Mouse (Mus musculus): ENCODE data around the gene Cmtm4. TPM values are rescaled to one million over a fixed set of nuclear protein-coding genes. Genes with fewer than 3 reads are reported as not detected.

Gene Cmtm4
- polyA plus RNA-seq, 1 experiment from 2014 or later = 2.6 TPM

- Histone ChIP-seq H3K27me3 (no peaks in the 10 kb centered on the region), H3K27ac (no peak overlapping the region), H3K9me3 (replicated peaks) (no peaks in the 10 kb centered on the region), H3K9ac (no peak overlapping the region), H3K4me1 (peaks cover 35% of the 10 kb centered on the region), H3K4me3 (no peak overlapping the region), H3K4me2 (no peak overlapping the region), H3K36me3 (ENCODE audit: poor library complexity, severe bottlenecking) (no peaks in the 10 kb centered on the region)
- ATAC-seq = no peak
- WGBS = 91% methylated on average over 3 of the region's 3 CpGs
Measured at GRCm38 (mm10) chr8:104383977-104384376, 11.6 kb downstream of the Cmtm4 start.

- ATAC-seq = no peak
- Histone ChIP-seq H3K27me3 (no peaks in the 10 kb centered on the region), H3K9me3 (replicated peaks) (no peaks in the 10 kb centered on the region)
Measured at GRCm38 (mm10) chr8:104383296-104383695, 12.3 kb downstream of the Cmtm4 start.

GRCm38 (mm10) chr8:104380961-104381411 is 14.6 kb downstream of the Cmtm4 start:
- peaks cover 22% of the 10 kb centered on the region for H3K4me1 ChIP-seq
- 89% methylated on average over 5 of the region's 5 CpGs for WGBS
- no peaks in the 10 kb centered on the region for H3K36me3 ChIP-seq (ENCODE audit: poor library complexity, severe bottlenecking)
- H3K4me2 ChIP-seq = no peak overlapping the region
- H3K9ac ChIP-seq = no peak overlapping the region
- no peak overlapping the region for H3K4me3 ChIP-seq
- no peak overlapping the region for H3K27ac ChIP-seq
- no peaks in the 10 kb centered on the region for H3K27me3 ChIP-seq
- ATAC-seq = no peak
- H3K9me3 ChIP-seq (replicated peaks) = no peaks in the 10 kb centered on the region

More at GRCm38 (mm10) chr8:104383296-104383695, 12.3 kb downstream of the Cmtm4 start:
- Histone ChIP-seq H3K27ac (no peak overlapping the region), H3K4me1 (peaks cover 35% of the 10 kb centered on the region), H3K9ac (no peak overlapping the region), H3K4me2 (no peak overlapping the region), H3K36me3 (ENCODE audit: poor library complexity, severe bottlenecking) (no peaks in the 10 kb centered on the region), H3K4me3 (no peak overlapping the region)
- WGBS = 80% methylated on average over 2 of the region's 2 CpGs

GRCm38 (mm10) chr8:104380269-104380668 is 15.3 kb downstream of the Cmtm4 start:
- H3K9me3 ChIP-seq (replicated peaks) = no peaks in the 10 kb centered on the region
- no peaks in the 10 kb centered on the region for H3K27me3 ChIP-seq
- H3K4me1 ChIP-seq = peaks cover 22% of the 10 kb centered on the region
- no peak overlapping the region for H3K27ac ChIP-seq
- WGBS = 91% methylated on average over 7 of the region's 7 CpGs
- no peaks in the 10 kb centered on the region for H3K36me3 ChIP-seq (ENCODE audit: poor library complexity, severe bottlenecking)
- ATAC-seq = no peak
- no peak overlapping the region for H3K9ac ChIP-seq
- no peak overlapping the region for H3K4me2 ChIP-seq
- no peak overlapping the region for H3K4me3 ChIP-seq

GRCm38 (mm10) chr8:104379301-104379836 is 16.2 kb downstream of the Cmtm4 start:
- Histone ChIP-seq H3K4me3 (no peak overlapping the region), H3K4me1 (peaks cover 28% of the 10 kb centered on the region), H3K9me3 (replicated peaks) (no peaks in the 10 kb centered on the region), H3K36me3 (ENCODE audit: poor library complexity, severe bottlenecking) (no peaks in the 10 kb centered on the region), H3K9ac (no peak overlapping the region), H3K27me3 (no peaks in the 10 kb centered on the region), H3K4me2 (no peak overlapping the region), H3K27ac (no peak overlapping the region)
- no peak for ATAC-seq
- 62% methylated on average over 10 of the region's 10 CpGs for WGBS

- Histone ChIP-seq H3K9me3 (replicated peaks) (no peaks in the 10 kb centered on the region), H3K36me3 (ENCODE audit: poor library complexity, severe bottlenecking) (no peaks in the 10 kb centered on the region), H3K27me3 (no peaks in the 10 kb centered on the region), H3K4me3 (no peak overlapping the region), H3K27ac (no peak overlapping the region), H3K4me2 (no peak overlapping the region), H3K9ac (no peak overlapping the region), H3K4me1 (peaks cover 22% of the 10 kb centered on the region)
- no peak for ATAC-seq
- WGBS = 22% methylated on average over 11 of the region's 11 CpGs
Measured at GRCm38 (mm10) chr8:104376669-104377068, 18.9 kb downstream of the Cmtm4 start.

- Histone ChIP-seq H3K9me3 (replicated peaks) (no peaks in the 10 kb centered on the region), H3K9ac (no peak overlapping the region), H3K4me2 (no peak overlapping the region), H3K36me3 (ENCODE audit: poor library complexity, severe bottlenecking) (no peaks in the 10 kb centered on the region), H3K4me1 (peaks cover 22% of the 10 kb centered on the region), H3K4me3 (no peak overlapping the region), H3K27ac (no peak overlapping the region; the same call in 1 of the 2 replicates), H3K27me3 (no peaks in the 10 kb centered on the region)
- no peak for ATAC-seq
- WGBS = 55% methylated on average over 5 of the region's 5 CpGs
Measured at GRCm38 (mm10) chr8:104375959-104376358, 19.6 kb downstream of the Cmtm4 start.

GRCm38 (mm10) chr8:104374864-104375846 is 20.5 kb downstream of the Cmtm4 start:
- no peak for ATAC-seq
- peak overlapping the region; percentile 5; the same call in 1 of the 2 replicates for H3K27ac ChIP-seq
- 38% methylated on average over 14 of the region's 14 CpGs for WGBS

GRCm38 (mm10) chr8:104374269-104374668 is 21.3 kb downstream of the Cmtm4 start:
- no peak for ATAC-seq
- Histone ChIP-seq H3K27me3 (no peaks in the 10 kb centered on the region), H3K27ac (no peak overlapping the region), H3K9me3 (replicated peaks) (no peaks in the 10 kb centered on the region), H3K36me3 (ENCODE audit: poor library complexity, severe bottlenecking) (no peaks in the 10 kb centered on the region), H3K4me3 (no peak overlapping the region), H3K4me1 (peaks cover 33% of the 10 kb centered on the region), H3K4me2 (no peak overlapping the region), H3K9ac (no peak overlapping the region)
- 64% methylated on average over 11 of the region's 11 CpGs for WGBS

More at GRCm38 (mm10) chr8:104374864-104375846, 20.5 kb downstream of the Cmtm4 start:
- Histone ChIP-seq H3K4me3 (no peak overlapping the region), H3K27me3 (no peaks in the 10 kb centered on the region), H3K36me3 (ENCODE audit: poor library complexity, severe bottlenecking) (no peaks in the 10 kb centered on the region), H3K4me2 (no peak overlapping the region), H3K4me1 (peaks cover 24% of the 10 kb centered on the region), H3K9ac (no peak overlapping the region), H3K9me3 (replicated peaks) (no peaks in the 10 kb centered on the region)

GRCm38 (mm10) chr8:104373779-104374178 is 21.8 kb downstream of the Cmtm4 start:
- WGBS = 88% methylated on average over 11 of the region's 11 CpGs
- peaks cover 36% of the 10 kb centered on the region for H3K4me1 ChIP-seq
- ATAC-seq = no peak
- no peaks in the 10 kb centered on the region for H3K27me3 ChIP-seq
- no peak overlapping the region for H3K4me3 ChIP-seq
- no peak overlapping the region for H3K27ac ChIP-seq
- no peak overlapping the region for H3K4me2 ChIP-seq
- no peak overlapping the region for H3K9ac ChIP-seq
- H3K9me3 ChIP-seq (replicated peaks) = no peaks in the 10 kb centered on the region
- H3K36me3 ChIP-seq (ENCODE audit: poor library complexity, severe bottlenecking) = no peaks in the 10 kb centered on the region

GRCm38 (mm10) chr8:104371121-104371520 is 24.5 kb downstream of the Cmtm4 start:
- H3K9me3 ChIP-seq (replicated peaks) = no peaks in the 10 kb centered on the region
- ATAC-seq = no peak
- 91% methylated on average over 6 of the region's 6 CpGs for WGBS

GRCm38 (mm10) chr8:104370071-104370470 is 25.5 kb downstream of the Cmtm4 start:
- H3K4me2 ChIP-seq = no peak overlapping the region
- H3K27me3 ChIP-seq = no peaks in the 10 kb centered on the region
- no peak for ATAC-seq
- 83% methylated on average over 6 of the region's 6 CpGs for WGBS
- no peaks in the 10 kb centered on the region for H3K9me3 ChIP-seq (replicated peaks)
- H3K4me3 ChIP-seq = no peak overlapping the region
- H3K9ac ChIP-seq = no peak overlapping the region
- no peaks in the 10 kb centered on the region for H3K36me3 ChIP-seq (ENCODE audit: poor library complexity, severe bottlenecking)
- no peak overlapping the region for H3K27ac ChIP-seq
- H3K4me1 ChIP-seq = peaks cover 37% of the 10 kb centered on the region

More at GRCm38 (mm10) chr8:104371121-104371520, 24.5 kb downstream of the Cmtm4 start:
- Histone ChIP-seq H3K27me3 (no peaks in the 10 kb centered on the region), H3K9ac (no peak overlapping the region), H3K27ac (no peak overlapping the region), H3K36me3 (ENCODE audit: poor library complexity, severe bottlenecking) (no peaks in the 10 kb centered on the region), H3K4me1 (peaks cover 48% of the 10 kb centered on the region), H3K4me2 (no peak overlapping the region), H3K4me3 (no peak overlapping the region)
